Mouse (Mus musculus): ENCODE results near the gene Tmem28. TPM values are rescaled to one million over a fixed set of nuclear protein-coding genes. Genes with fewer than 3 reads are reported as not detected.

Tmem28 gene
- polyA plus RNA-seq, 1 experiment from 2014 or later = 0.09 TPM

- H3K27me3 ChIP-seq (replicated peaks; ENCODE audit: control insufficient read depth, insufficient read depth, low read length) = peaks cover 4% of the 10 kb centered on the region; the same call in 1 of the 2 replicates
- no peaks in the 10 kb centered on the region for H3K36me3 ChIP-seq (ENCODE audit: control insufficient read depth, insufficient read depth)
- no peaks in the 10 kb centered on the region for H3K9me3 ChIP-seq (ENCODE audit: control insufficient read depth)
- H3K27ac ChIP-seq (ENCODE audit: low read depth, low read length) = no peak overlapping the region
- peak; percentile 82 for ATAC-seq
- H3K9ac ChIP-seq (ENCODE audit: low read depth, low read length) = no peak overlapping the region
- TF ChIP-seq CTCF (IDR thresholded peaks at IDR 0.05; ENCODE audit: low read depth) = peak; percentile 83
- H3K4me3 ChIP-seq (ENCODE audit: low read depth, low read length) = peak overlapping the region; percentile 40
- peak overlapping the region; percentile 63 for H3K4me2 ChIP-seq (replicated peaks; ENCODE audit: low read depth)
- no peaks in the 10 kb centered on the region for H3K4me1 ChIP-seq (replicated peaks; ENCODE audit: control insufficient read depth, insufficient read depth, low read length)
- 12% methylated on average over 34 of the region's 35 CpGs for WGBS
Observed at GRCm38 (mm10) chrX:99853261-99853741, 32.5 kb downstream of the Tmem28 start.

- peaks cover 4% of the 10 kb centered on the region; the same call in 1 of the 2 replicates for H3K27me3 ChIP-seq (replicated peaks; ENCODE audit: control insufficient read depth, insufficient read depth, low read length)
- H3K9me3 ChIP-seq (ENCODE audit: control insufficient read depth) = no peaks in the 10 kb centered on the region
- no peak for ATAC-seq
- H3K4me1 ChIP-seq (replicated peaks; ENCODE audit: control insufficient read depth, insufficient read depth, low read length) = no peaks in the 10 kb centered on the region
- H3K9ac ChIP-seq (ENCODE audit: low read depth, low read length) = no peak overlapping the region
- H3K27ac ChIP-seq (ENCODE audit: low read depth, low read length) = no peak overlapping the region
- no peak for TF ChIP-seq CTCF (IDR thresholded peaks at IDR 0.05; ENCODE audit: low read depth)
- peak overlapping the region; percentile 63 for H3K4me2 ChIP-seq (replicated peaks; ENCODE audit: low read depth)
- H3K36me3 ChIP-seq (ENCODE audit: control insufficient read depth, insufficient read depth) = no peaks in the 10 kb centered on the region
- H3K4me3 ChIP-seq (ENCODE audit: low read depth, low read length) = no peak overlapping the region
- 62% methylated on average over 3 of the region's 3 CpGs for WGBS
Observed at GRCm38 (mm10) chrX:99853834-99854233, 33.0 kb downstream of the Tmem28 start.

GRCm38 (mm10) chrX:99872228-99872627, 51.4 kb downstream of the Tmem28 start:
- Histone ChIP-seq H3K9ac (ENCODE audit: low read depth, low read length) (no peak overlapping the region), H3K27me3 (replicated peaks; ENCODE audit: control insufficient read depth, insufficient read depth, low read length) (no peaks in the 10 kb centered on the region), H3K9me3 (ENCODE audit: control insufficient read depth) (no peaks in the 10 kb centered on the region), H3K27ac (ENCODE audit: low read depth, low read length) (no peak overlapping the region), H3K4me2 (replicated peaks; ENCODE audit: low read depth) (no peak overlapping the region), H3K36me3 (ENCODE audit: control insufficient read depth, insufficient read depth) (no peaks in the 10 kb centered on the region), H3K4me3 (ENCODE audit: low read depth, low read length) (no peak overlapping the region), H3K4me1 (replicated peaks; ENCODE audit: control insufficient read depth, insufficient read depth, low read length) (no peaks in the 10 kb centered on the region)
- no peak for ATAC-seq
- WGBS = 61% methylated on average over 4 of the region's 4 CpGs
- no peak for TF ChIP-seq CTCF (IDR thresholded peaks at IDR 0.05; ENCODE audit: low read depth)

GRCm38 (mm10) chrX:99872632-99873201, 51.9 kb downstream of the Tmem28 start:
- H3K27ac ChIP-seq (ENCODE audit: low read depth, low read length) = no peak overlapping the region
- no peaks in the 10 kb centered on the region for H3K36me3 ChIP-seq (ENCODE audit: control insufficient read depth, insufficient read depth)
- H3K9me3 ChIP-seq (ENCODE audit: control insufficient read depth) = no peaks in the 10 kb centered on the region
- no peak for TF ChIP-seq CTCF (IDR thresholded peaks at IDR 0.05; ENCODE audit: low read depth)
- H3K27me3 ChIP-seq (replicated peaks; ENCODE audit: control insufficient read depth, insufficient read depth, low read length) = no peaks in the 10 kb centered on the region
- H3K9ac ChIP-seq (ENCODE audit: low read depth, low read length) = no peak overlapping the region
- no peak overlapping the region for H3K4me3 ChIP-seq (ENCODE audit: low read depth, low read length)
- WGBS = 77% methylated on average over 3 of the region's 3 CpGs
- H3K4me2 ChIP-seq (replicated peaks; ENCODE audit: low read depth) = no peak overlapping the region
- no peaks in the 10 kb centered on the region for H3K4me1 ChIP-seq (replicated peaks; ENCODE audit: control insufficient read depth, insufficient read depth, low read length)
- ATAC-seq = no peak

- no peak overlapping the region for H3K4me2 ChIP-seq (replicated peaks; ENCODE audit: low read depth)
- H3K27ac ChIP-seq (ENCODE audit: low read depth, low read length) = no peak overlapping the region
- H3K4me3 ChIP-seq (ENCODE audit: low read depth, low read length) = no peak overlapping the region
- no peaks in the 10 kb centered on the region for H3K9me3 ChIP-seq (ENCODE audit: control insufficient read depth)
- H3K27me3 ChIP-seq (replicated peaks; ENCODE audit: control insufficient read depth, insufficient read depth, low read length) = no peaks in the 10 kb centered on the region
- WGBS = 58% methylated on average over 2 of the region's 2 CpGs
- no peaks in the 10 kb centered on the region for H3K4me1 ChIP-seq (replicated peaks; ENCODE audit: control insufficient read depth, insufficient read depth, low read length)
- no peak for TF ChIP-seq CTCF (IDR thresholded peaks at IDR 0.05; ENCODE audit: low read depth)
- H3K9ac ChIP-seq (ENCODE audit: low read depth, low read length) = no peak overlapping the region
- ATAC-seq = no peak
- no peaks in the 10 kb centered on the region for H3K36me3 ChIP-seq (ENCODE audit: control insufficient read depth, insufficient read depth)
Observed at GRCm38 (mm10) chrX:99873259-99873919, 52.6 kb downstream of the Tmem28 start.

GRCm38 (mm10) chrX:99873920-99874296, 53.1 kb downstream of the Tmem28 start:
- WGBS = 36% methylated on average over 4 of the region's 4 CpGs
- no peaks in the 10 kb centered on the region for H3K9me3 ChIP-seq (ENCODE audit: control insufficient read depth)
- no peak overlapping the region for H3K4me2 ChIP-seq (replicated peaks; ENCODE audit: low read depth)
- no peak overlapping the region for H3K27ac ChIP-seq (ENCODE audit: low read depth, low read length)
- no peaks in the 10 kb centered on the region for H3K27me3 ChIP-seq (replicated peaks; ENCODE audit: control insufficient read depth, insufficient read depth, low read length)
- H3K4me3 ChIP-seq (ENCODE audit: low read depth, low read length) = no peak overlapping the region
- no peak for TF ChIP-seq CTCF (IDR thresholded peaks at IDR 0.05; ENCODE audit: low read depth)
- no peak for ATAC-seq
- H3K4me1 ChIP-seq (replicated peaks; ENCODE audit: control insufficient read depth, insufficient read depth, low read length) = no peaks in the 10 kb centered on the region
- no peaks in the 10 kb centered on the region for H3K36me3 ChIP-seq (ENCODE audit: control insufficient read depth, insufficient read depth)
- no peak overlapping the region for H3K9ac ChIP-seq (ENCODE audit: low read depth, low read length)
